Mouse (Mus musculus): Measurements from ENCODE around the gene Crybg2. TPM values are rescaled to one million over a fixed set of nuclear protein-coding genes. Genes with fewer than 3 reads are reported as not detected.

Crybg2 gene
- polyA plus RNA-seq, 1 experiment from 2014 or later, result 0.89 TPM

DNA sequence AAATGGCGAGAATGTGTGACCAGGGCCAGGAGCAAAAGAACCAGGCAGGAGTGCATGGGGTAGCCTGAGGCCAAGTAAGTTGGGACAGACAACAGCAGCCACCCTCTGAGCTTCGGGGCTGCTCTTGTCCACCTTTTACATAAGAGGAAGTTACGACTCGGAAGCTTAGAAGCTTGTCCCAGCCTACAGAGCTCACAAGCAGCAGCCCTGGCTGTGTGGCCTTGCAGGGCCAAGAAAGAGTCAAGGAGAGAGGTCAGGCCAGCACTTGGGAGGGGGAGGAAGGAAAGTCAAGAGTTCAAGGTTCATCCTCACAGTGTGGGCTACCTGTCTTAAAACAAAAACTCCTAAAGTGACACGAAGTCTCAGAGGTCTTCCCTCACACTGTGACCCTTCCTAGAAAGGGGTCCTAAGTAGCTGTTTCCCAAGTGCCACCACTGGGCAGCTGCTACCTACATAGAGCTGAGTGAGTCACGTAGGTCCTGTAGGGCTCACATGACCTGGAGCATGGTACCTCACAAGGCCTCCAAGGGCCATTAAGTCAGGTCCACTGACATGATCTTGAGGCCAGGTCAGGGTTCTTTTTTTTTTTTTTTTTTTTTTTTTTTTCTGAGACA is 59.7 kb downstream of the Crybg2 start:
- Histone ChIP-seq H3K9me3 (ENCODE audit: control insufficient read depth, low read length) (no peaks in the 10 kb centered on the region), H3K4me3 (ENCODE audit: low read depth, low read length) (no peak overlapping the region), H3K4me2 (no peak overlapping the region), H3K9ac (ENCODE audit: low read length) (no peak overlapping the region), H3K27ac (ENCODE audit: low read depth, low read length) (no peak overlapping the region), H3K4me1 (ENCODE audit: control insufficient read depth, insufficient read depth, low read length) (no peaks in the 10 kb centered on the region), H3K27me3 (ENCODE audit: control insufficient read depth, insufficient read depth, low read length) (no peaks in the 10 kb centered on the region), H3K36me3 (ENCODE audit: control insufficient read depth, insufficient read depth, low read length) (no peaks in the 10 kb centered on the region)
- 79% methylated on average over 6 of the region's 6 CpGs for WGBS
- ATAC-seq (ENCODE audit: low FRiP score), result no peak
- DNase-seq (ENCODE audit: low spot score, missing footprints), result peak; percentile 73

DNA sequence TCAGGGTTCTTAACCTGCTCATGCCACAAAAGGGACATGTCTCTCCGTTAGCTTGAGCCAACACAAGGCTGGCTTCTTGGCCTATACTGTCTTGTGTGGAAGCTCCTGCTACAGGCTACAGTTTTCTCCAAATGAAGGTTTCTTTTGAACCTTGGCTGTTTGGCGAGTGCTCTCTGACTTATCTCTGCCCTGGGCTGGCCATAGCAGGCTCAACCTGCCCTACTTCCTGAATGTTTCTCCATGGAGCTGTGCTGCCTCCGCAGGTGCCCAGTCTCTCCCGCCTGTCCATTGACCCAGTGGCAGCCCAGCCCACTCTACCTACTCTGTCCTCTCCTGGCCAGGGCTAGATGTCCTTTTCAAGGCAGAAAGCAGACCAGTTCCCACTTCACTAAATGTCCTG is 60.3 kb downstream of the Crybg2 start:
- Histone ChIP-seq H3K4me3 (ENCODE audit: low read depth, low read length) (no peak overlapping the region), H3K27me3 (ENCODE audit: control insufficient read depth, insufficient read depth, low read length) (no peaks in the 10 kb centered on the region), H3K9ac (ENCODE audit: low read length) (no peak overlapping the region), H3K4me1 (ENCODE audit: control insufficient read depth, insufficient read depth, low read length) (no peaks in the 10 kb centered on the region), H3K36me3 (ENCODE audit: control insufficient read depth, insufficient read depth, low read length) (no peaks in the 10 kb centered on the region), H3K4me2 (no peak overlapping the region), H3K9me3 (ENCODE audit: control insufficient read depth, low read length) (no peaks in the 10 kb centered on the region), H3K27ac (ENCODE audit: low read depth, low read length) (no peak overlapping the region)
- 80% methylated on average over 4 of the region's 4 CpGs for WGBS
- ATAC-seq (ENCODE audit: low FRiP score) (no peak), DNase-seq (ENCODE audit: low spot score, missing footprints) (no peak)

DNA sequence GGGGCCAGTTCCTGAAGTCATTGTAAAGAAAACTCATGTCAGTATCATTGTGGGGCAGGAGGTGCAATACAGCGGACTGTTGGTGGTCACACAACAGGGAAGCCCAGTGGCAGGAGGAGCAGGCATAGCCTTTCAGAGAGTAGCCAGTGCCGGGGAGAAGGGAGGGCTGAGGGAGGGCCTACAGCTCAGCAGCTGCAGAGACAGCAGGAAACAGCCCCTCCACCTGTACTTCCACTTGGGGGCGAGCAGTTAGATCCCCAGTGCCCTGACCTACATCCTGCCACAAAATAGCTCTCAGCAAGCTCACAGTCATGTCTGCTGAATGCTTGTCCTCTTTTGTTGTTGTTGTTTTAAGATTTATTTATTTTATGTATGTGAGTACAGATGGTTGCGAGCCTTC is 61.0 kb downstream of the Crybg2 start:
- no peak overlapping the region for H3K9ac ChIP-seq (ENCODE audit: low read length)
- ATAC-seq (ENCODE audit: low FRiP score), result no peak
- H3K4me2 ChIP-seq, result no peak overlapping the region
- H3K27me3 ChIP-seq (ENCODE audit: control insufficient read depth, insufficient read depth, low read length), result no peaks in the 10 kb centered on the region
- H3K4me1 ChIP-seq (ENCODE audit: control insufficient read depth, insufficient read depth, low read length), result no peaks in the 10 kb centered on the region
- H3K36me3 ChIP-seq (ENCODE audit: control insufficient read depth, insufficient read depth, low read length), result no peaks in the 10 kb centered on the region
- 55% methylated on average over 4 of the region's 4 CpGs for WGBS
- DNase-seq (ENCODE audit: low spot score, missing footprints), result peak; percentile 79
- H3K27ac ChIP-seq (ENCODE audit: low read depth, low read length), result no peak overlapping the region
- no peak overlapping the region for H3K4me3 ChIP-seq (ENCODE audit: low read depth, low read length)
- H3K9me3 ChIP-seq (ENCODE audit: control insufficient read depth, low read length), result no peaks in the 10 kb centered on the region

DNA sequence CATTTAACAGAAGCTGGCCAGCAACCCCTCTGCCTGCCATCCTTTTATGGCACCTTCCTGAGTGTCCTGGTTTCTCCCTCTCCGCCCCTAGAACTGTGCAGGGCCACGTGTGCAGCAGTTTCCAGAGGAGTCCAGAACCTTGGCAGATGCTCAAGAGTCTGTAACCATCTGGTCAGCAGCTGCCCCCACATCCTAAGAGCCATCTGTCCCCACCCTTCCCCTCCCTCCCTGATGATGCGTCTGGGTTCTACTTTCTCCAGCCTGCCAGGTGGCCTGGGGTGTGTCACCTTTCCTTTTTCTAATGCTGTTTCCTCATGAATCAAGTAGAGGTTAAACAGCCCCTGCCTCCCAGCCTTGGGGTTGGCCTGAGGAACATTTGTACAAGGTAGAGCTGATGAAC is 61.7 kb downstream of the Crybg2 start:
- peak; percentile 78 for DNase-seq (ENCODE audit: low spot score, missing footprints)
- no peak for ATAC-seq (ENCODE audit: low FRiP score)
- Histone ChIP-seq H3K27ac (ENCODE audit: low read depth, low read length) (no peak overlapping the region), H3K36me3 (ENCODE audit: control insufficient read depth, insufficient read depth, low read length) (no peaks in the 10 kb centered on the region), H3K9me3 (ENCODE audit: control insufficient read depth, low read length) (no peaks in the 10 kb centered on the region), H3K4me2 (no peak overlapping the region), H3K27me3 (ENCODE audit: control insufficient read depth, insufficient read depth, low read length) (no peaks in the 10 kb centered on the region), H3K4me3 (ENCODE audit: low read depth, low read length) (no peak overlapping the region), H3K9ac (ENCODE audit: low read length) (no peak overlapping the region), H3K4me1 (ENCODE audit: control insufficient read depth, insufficient read depth, low read length) (no peaks in the 10 kb centered on the region; the same call in 1 of the 2 replicates)
- WGBS, result 74% methylated on average over 3 of the region's 3 CpGs

DNA sequence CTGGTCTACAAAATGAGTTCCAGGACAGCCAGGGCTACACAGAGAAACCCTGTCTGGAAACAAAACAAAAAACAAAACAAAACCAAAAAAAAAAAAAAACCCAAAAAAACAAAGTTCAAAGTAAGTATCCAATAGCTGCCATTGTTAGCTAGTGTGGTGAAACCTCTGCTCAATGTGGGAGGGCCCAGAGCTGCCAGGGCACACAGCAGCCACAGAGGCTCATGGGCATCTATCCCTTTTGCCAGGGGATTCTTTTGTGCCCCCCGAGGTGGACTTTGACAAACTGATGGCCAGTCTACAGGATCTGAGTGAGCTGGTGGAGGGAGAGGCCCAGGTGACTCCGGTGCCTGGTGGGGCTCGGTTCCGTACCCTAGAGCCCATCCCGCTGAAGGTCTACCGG is 62.5 kb downstream of the Crybg2 start:
- Histone ChIP-seq H3K9me3 (ENCODE audit: control insufficient read depth, low read length) (no peaks in the 10 kb centered on the region), H3K4me2 (no peak overlapping the region), H3K4me3 (ENCODE audit: low read depth, low read length) (no peak overlapping the region), H3K4me1 (ENCODE audit: control insufficient read depth, insufficient read depth, low read length) (peaks cover 7% of the 10 kb centered on the region), H3K36me3 (ENCODE audit: control insufficient read depth, insufficient read depth, low read length) (no peaks in the 10 kb centered on the region), H3K27ac (ENCODE audit: low read depth, low read length) (no peak overlapping the region), H3K9ac (ENCODE audit: low read length) (no peak overlapping the region), H3K27me3 (ENCODE audit: control insufficient read depth, insufficient read depth, low read length) (no peaks in the 10 kb centered on the region)
- ATAC-seq (ENCODE audit: low FRiP score), result no peak
- 95% methylated on average over 6 of the region's 6 CpGs for WGBS
- peak; percentile 53 for DNase-seq (ENCODE audit: low spot score, missing footprints)

DNA sequence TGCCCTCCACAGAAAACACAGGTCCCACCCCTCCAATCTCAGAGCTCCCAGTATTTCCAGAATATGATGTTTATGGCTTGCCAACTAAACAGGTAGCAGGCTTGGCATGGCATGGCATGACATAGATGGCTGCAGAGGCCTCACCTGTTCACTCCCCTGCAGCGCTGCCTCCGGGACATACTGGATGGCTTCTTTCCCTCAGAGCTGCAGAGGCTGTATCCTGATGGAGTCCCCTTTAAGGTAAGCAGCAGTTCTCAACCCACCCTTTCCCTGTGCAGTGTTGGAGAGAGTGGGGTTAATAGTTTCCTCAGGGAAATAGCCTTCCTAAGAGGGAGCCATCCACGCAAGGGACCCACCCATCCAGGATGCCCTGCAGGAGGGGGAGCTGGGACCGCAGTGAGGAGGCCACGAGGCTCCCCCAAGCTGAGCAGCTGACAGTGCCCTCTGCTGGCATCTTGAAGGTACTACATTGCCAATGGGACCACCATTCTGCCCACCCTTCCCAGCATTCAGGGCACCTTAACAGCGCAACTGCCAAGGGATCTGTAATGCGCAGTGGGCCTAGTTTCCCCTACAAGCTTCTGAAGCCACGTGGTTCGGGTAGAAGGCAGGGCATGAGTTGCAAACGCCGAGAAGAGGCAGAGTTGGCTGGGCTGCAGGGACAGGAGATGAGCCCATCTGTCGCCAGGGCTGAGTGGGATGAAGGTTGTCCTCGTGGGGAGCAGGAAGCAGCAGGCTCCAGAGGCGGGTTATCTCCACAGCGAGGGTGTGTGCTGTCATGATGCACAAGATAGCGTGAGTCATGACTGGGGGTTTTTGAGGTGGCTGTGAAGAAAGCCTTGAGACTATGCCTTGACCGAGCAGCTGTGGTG is 63.3 kb downstream of the Crybg2 start:
- Histone ChIP-seq H3K4me1 (ENCODE audit: control insufficient read depth, insufficient read depth, low read length) (peaks cover 10% of the 10 kb centered on the region), H3K9me3 (ENCODE audit: control insufficient read depth, low read length) (no peaks in the 10 kb centered on the region), H3K36me3 (ENCODE audit: control insufficient read depth, insufficient read depth, low read length) (no peaks in the 10 kb centered on the region), H3K27ac (ENCODE audit: low read depth, low read length) (no peak overlapping the region), H3K9ac (ENCODE audit: low read length) (peak overlapping the region; percentile 37; the same call in 1 of the 2 replicates), H3K4me2 (no peak overlapping the region), H3K4me3 (ENCODE audit: low read depth, low read length) (no peak overlapping the region), H3K27me3 (ENCODE audit: control insufficient read depth, insufficient read depth, low read length) (no peaks in the 10 kb centered on the region)
- no peak for ATAC-seq (ENCODE audit: low FRiP score)
- 24% methylated on average over 17 of the region's 17 CpGs for WGBS
- peak; percentile 96 for DNase-seq (ENCODE audit: low spot score, missing footprints)

DNA sequence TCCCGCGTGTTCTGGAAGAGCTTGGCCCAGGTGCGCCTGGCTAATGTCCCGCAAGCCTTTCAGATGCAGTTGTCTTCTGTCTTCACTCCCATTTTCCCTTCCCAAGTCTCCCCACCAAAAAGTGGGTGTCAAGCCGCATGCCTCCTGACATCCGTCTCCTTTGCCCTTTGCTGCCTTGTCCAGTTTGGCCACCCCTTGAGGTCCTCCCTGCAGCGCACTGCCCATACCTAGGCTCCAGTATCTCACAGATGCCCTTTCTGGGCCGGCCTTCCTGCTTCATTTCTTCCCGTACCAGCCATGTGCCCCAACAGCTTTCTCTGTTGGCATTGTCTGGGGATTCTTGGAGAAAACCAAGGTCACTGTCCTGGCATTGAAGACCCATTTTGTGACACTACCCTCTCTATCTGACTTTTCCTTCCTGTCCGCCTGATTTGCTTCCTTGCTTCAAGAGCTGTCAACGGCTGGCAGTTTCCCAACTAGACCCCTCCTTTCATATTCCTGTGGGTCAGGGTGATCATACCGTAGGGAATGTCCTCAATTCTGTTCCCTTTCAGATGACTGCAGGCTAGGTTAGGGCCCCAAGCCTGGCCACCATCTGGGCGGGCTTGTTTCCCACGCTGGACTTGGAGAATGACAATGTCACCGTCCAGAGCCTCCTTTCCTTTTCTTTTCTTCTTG is 64.9 kb downstream of the Crybg2 start:
- Histone ChIP-seq H3K9ac (ENCODE audit: low read length) (no peak overlapping the region), H3K9me3 (ENCODE audit: control insufficient read depth, low read length) (no peaks in the 10 kb centered on the region), H3K4me2 (no peak overlapping the region), H3K27me3 (ENCODE audit: control insufficient read depth, insufficient read depth, low read length) (no peaks in the 10 kb centered on the region), H3K27ac (ENCODE audit: low read depth, low read length) (no peak overlapping the region), H3K4me3 (ENCODE audit: low read depth, low read length) (no peak overlapping the region), H3K36me3 (ENCODE audit: control insufficient read depth, insufficient read depth, low read length) (no peaks in the 10 kb centered on the region), H3K4me1 (ENCODE audit: control insufficient read depth, insufficient read depth, low read length) (peaks cover 13% of the 10 kb centered on the region)
- ATAC-seq (ENCODE audit: low FRiP score) (no peak), DNase-seq (ENCODE audit: low spot score, missing footprints) (peak; percentile 68)
- WGBS, result 89% methylated on average over 15 of the region's 15 CpGs

DNA sequence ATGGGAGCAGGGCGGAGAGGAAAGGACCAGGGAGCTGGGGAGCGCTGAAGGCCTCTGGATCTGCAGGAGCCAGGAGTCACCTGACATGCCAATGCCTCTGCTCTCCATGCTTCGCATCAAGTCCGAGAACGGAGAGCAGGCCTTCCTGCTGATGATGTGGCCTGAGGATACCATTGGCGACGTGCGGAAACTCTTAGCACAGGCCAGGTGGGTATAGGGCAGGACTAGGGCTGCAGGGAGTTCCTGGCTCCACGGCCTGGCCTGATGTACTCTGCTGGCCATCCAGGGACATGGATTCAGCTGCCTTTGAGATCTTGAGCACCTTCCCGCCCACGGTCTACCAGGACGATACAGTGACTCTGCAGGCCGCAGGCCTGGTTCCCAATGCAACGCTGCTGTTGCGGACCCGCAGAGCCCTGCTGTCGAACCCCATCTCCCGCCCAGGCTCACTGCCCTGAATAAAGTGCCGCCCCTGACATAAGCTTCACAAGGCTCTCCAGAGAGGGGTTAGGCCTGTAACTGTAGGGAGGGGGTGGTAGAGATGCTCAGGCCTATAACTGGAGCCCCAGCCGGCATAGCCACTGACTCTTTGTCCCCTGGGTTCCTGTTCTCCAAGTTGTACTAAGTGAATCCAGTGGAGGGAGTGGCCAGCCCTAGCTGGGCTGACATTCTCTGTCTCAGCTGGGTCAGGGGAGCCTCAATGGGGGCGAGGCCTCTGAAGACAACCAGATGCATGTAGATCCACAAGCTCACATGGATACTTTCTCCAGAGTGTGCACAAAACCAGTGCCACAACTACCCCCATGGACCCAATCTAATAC is 65.9 kb downstream of the Crybg2 start:
- no peak overlapping the region for H3K9ac ChIP-seq (ENCODE audit: low read length)
- DNase-seq (ENCODE audit: low spot score, missing footprints), result peak; percentile 70
- no peak overlapping the region for H3K4me2 ChIP-seq
- H3K36me3 ChIP-seq (ENCODE audit: control insufficient read depth, insufficient read depth, low read length), result no peaks in the 10 kb centered on the region
- H3K4me3 ChIP-seq (ENCODE audit: low read depth, low read length), result no peak overlapping the region
- no peaks in the 10 kb centered on the region for H3K27me3 ChIP-seq (ENCODE audit: control insufficient read depth, insufficient read depth, low read length)
- H3K4me1 ChIP-seq (ENCODE audit: control insufficient read depth, insufficient read depth, low read length), result peaks cover 13% of the 10 kb centered on the region
- H3K27ac ChIP-seq (ENCODE audit: low read depth, low read length), result no peak overlapping the region
- no peak for ATAC-seq (ENCODE audit: low FRiP score)
- WGBS, result 88% methylated on average over 21 of the region's 21 CpGs
- no peaks in the 10 kb centered on the region for H3K9me3 ChIP-seq (ENCODE audit: control insufficient read depth, low read length)
